Mouse (Mus musculus): Measurements from ENCODE around the gene Gm20388.
A peak's percentile ranks its signal among the peaks of the same experiment; 100 is the strongest.

DNA sequence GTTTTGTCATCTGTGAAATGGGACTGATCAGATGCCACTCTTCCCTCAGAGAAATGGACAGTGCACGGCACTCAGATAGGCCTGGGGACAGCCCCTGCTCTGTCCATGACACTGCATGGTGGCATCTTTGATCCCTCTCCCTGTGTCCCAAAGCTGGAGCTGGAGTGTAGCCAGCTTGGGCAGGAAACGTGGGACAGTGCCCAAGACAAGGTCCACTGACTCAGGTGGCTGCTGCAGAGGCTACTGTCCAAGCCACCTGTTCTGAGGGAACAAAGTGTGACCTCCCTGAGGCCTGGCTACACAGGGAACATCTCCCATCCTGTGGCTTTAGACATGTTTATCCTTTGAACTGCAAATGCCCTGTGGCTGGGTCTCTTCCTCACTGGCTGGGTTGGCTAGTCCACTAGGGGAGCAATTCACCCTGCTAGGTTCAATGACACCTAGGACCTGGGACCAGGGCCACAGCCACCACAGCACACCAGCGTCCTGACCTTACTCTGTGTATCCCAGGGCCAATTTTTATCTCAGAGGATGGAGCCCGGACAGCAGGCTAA, 271.3 kb downstream of the Gm20388 start:
- TF ChIP-seq CTCF (IDR thresholded peaks at IDR 0.05; ENCODE audit: low read depth): 0 out of 2 replicates have a peak, but pooled peaks have one; percentile 5
- TF ChIP-seq EP300 (IDR thresholded peaks at IDR 0.05; ENCODE audit: low read depth): no peak

Measured in liver, embryonic 14.5 days (tissue).